Mouse (Mus musculus) yolk sac, embryonic 10.5 days (tissue): Measurements from ENCODE around the gene Lim2.

Experiments used
- DNase-seq: peaks from one replicate; pipeline ENCODE4 v3.0.0-alpha.2; 2017; ENCODE audit warnings: low spot score

Gene Lim2

GRCm38 (mm10) chr7:43427406-43427805 is at the start of gene Lim2:
Gene Lim2, plus strand, starts transcription at chr7:43427670.
- DNase-seq, result no peak

- DNase-seq, result peak; percentile 12
These were observed 49.2 kb upstream of the Lim2 start for GRCm38 (mm10) chr7:43378226-43378625.

- no peak for DNase-seq
These were observed 34.9 kb upstream of the Lim2 start for GRCm38 (mm10) chr7:43392349-43393121.

- DNase-seq, result no peak
These were observed 28.0 kb upstream of the Lim2 start for GRCm38 (mm10) chr7:43399501-43399900.

GRCm38 (mm10) chr7:43402718-43403117 is 24.8 kb upstream of the Lim2 start:
- no peak for DNase-seq

- no peak for DNase-seq
These were observed 19.9 kb upstream of the Lim2 start for GRCm38 (mm10) chr7:43407573-43407972.

- DNase-seq, result no peak
These were observed 19.3 kb upstream of the Lim2 start, which contains the start of gene Siglecg for GRCm38 (mm10) chr7:43408131-43408553. Gene Siglecg, plus strand, starts transcription at chr7:43408204.

- no peak for DNase-seq
These were observed 18.4 kb upstream of the Lim2 start for GRCm38 (mm10) chr7:43409084-43409483.

- DNase-seq, result peak; percentile 13
These were observed 15.7 kb upstream of the Lim2 start for GRCm38 (mm10) chr7:43411724-43412123.

GRCm38 (mm10) chr7:43417298-43417697 is 10.2 kb upstream of the Lim2 start:
- DNase-seq, result no peak

GRCm38 (mm10) chr7:43422995-43423617 is 4.4 kb upstream of the Lim2 start:
- peak; percentile 72 for DNase-seq

- no peak for DNase-seq
These were observed 3.4 kb upstream of the Lim2 start for GRCm38 (mm10) chr7:43423991-43424625.

- DNase-seq, result no peak
These were observed 2.0 kb downstream of the Lim2 start for GRCm38 (mm10) chr7:43429500-43429899.

GRCm38 (mm10) chr7:43432891-43433290 is 5.4 kb downstream of the Lim2 start:
- DNase-seq, result no peak

GRCm38 (mm10) chr7:43434676-43435075 is 7.2 kb downstream of the Lim2 start:
- no peak for DNase-seq

- no peak for DNase-seq
These were observed 9.1 kb downstream of the Lim2 start, which contains the start of gene Nkg7 for GRCm38 (mm10) chr7:43436341-43437255. Gene Nkg7, plus strand, starts transcription at chr7:43437073.

- DNase-seq, result no peak
These were observed 11.1 kb downstream of the Lim2 start for GRCm38 (mm10) chr7:43438611-43439010.

- peak; percentile 50 for DNase-seq
These were observed 13.0 kb downstream of the Lim2 start, which contains the start of gene Cldnd2 for GRCm38 (mm10) chr7:43440482-43440881. Gene Cldnd2, plus strand, starts transcription at chr7:43440782.

GRCm38 (mm10) chr7:43441071-43441470 is 13.6 kb downstream of the Lim2 start:
- DNase-seq, result no peak

GRCm38 (mm10) chr7:43442684-43443083 is 15.2 kb downstream of the Lim2 start:
- DNase-seq, result peak; percentile 69

GRCm38 (mm10) chr7:43443126-43443916 is 15.9 kb downstream of the Lim2 start:
- peak; percentile 85 for DNase-seq
